Comparison of ENCODE assay signal across 24 mouse cellular contexts in genomic region chr12:17703866-17704265, GRCm38 (mm10).
"Had no signal": no experiment of that assay in that cellular context is flagged by ENCODE, and none has a peak within 500 bp of the region (broad histone marks: within the 10 kb centered on the region; RNA-seq: fewer than 3 reads in every experiment).

No protein-coding gene starts in this region.

- DNase-seq: forebrain, postnatal 0 days; gastrocnemius, postnatal 14 days; gastrocnemius, postnatal 36 days; heart, adult 11 months; heart, adult 2 months; heart, postnatal 14 days; heart, postnatal 36 days; kidney, adult 18-20 months; kidney, postnatal 25 days; kidney, postnatal 4 days; layer of hippocampus, adult 9-11 months; layer of hippocampus, postnatal 36 days; left cerebral cortex, postnatal 4 days had no signal

- H3K4me2 ChIP-seq: heart, embryonic 11.5 days; heart, embryonic 13.5 days; heart, embryonic 15.5 days; hindbrain, embryonic 13.5 days; hindbrain, embryonic 15.5 days; kidney, embryonic 15.5 days; limb, embryonic 13.5 days; limb, embryonic 15.5 days; liver, embryonic 11.5 days had no signal

- H3K9me3 ChIP-seq: heart, embryonic 13.5 days; heart, embryonic 15.5 days; hindbrain, embryonic 13.5 days; hindbrain, embryonic 15.5 days; kidney, embryonic 15.5 days; limb, embryonic 13.5 days; limb, embryonic 15.5 days had no signal

- H3K27ac ChIP-seq: heart, embryonic 13.5 days; heart, embryonic 15.5 days; hindbrain, embryonic 13.5 days; hindbrain, embryonic 15.5 days; hindbrain, postnatal 0 days; kidney, embryonic 15.5 days; limb, embryonic 13.5 days; limb, embryonic 15.5 days; liver, embryonic 14.5 days had no signal

- H3K36me3 ChIP-seq: heart, embryonic 13.5 days; heart, embryonic 15.5 days; hindbrain, embryonic 13.5 days; hindbrain, embryonic 15.5 days; kidney, embryonic 15.5 days; limb, embryonic 13.5 days; limb, embryonic 15.5 days had no signal

- H3K4me3 ChIP-seq: heart, adult 2 months; heart, embryonic 13.5 days; heart, embryonic 15.5 days; hindbrain, embryonic 13.5 days; hindbrain, embryonic 15.5 days; kidney, embryonic 15.5 days; limb, embryonic 13.5 days; limb, embryonic 15.5 days had no signal

- ATAC-seq: forebrain, postnatal 0 days; hindbrain, postnatal 0 days had no signal

- H3K9ac ChIP-seq: forebrain, postnatal 0 days; heart, embryonic 13.5 days; heart, embryonic 15.5 days; hindbrain, embryonic 13.5 days; hindbrain, embryonic 15.5 days; kidney, embryonic 15.5 days; limb, embryonic 13.5 days; limb, embryonic 15.5 days; liver, embryonic 14.5 days had no signal

- H3K27me3 ChIP-seq: heart, embryonic 13.5 days; heart, embryonic 15.5 days; hindbrain, embryonic 13.5 days; hindbrain, embryonic 15.5 days; kidney, embryonic 15.5 days; limb, embryonic 13.5 days; limb, embryonic 15.5 days had no signal
